24 mouse cellular contexts compared by ENCODE assay signal in genomic region chr19:56385546-56385945, GRCm38 (mm10). TPM values are rescaled to one million over a fixed set of nuclear protein-coding genes. Genes with fewer than 3 reads are reported as not detected.
"Had no signal": no experiment of that assay in that cellular context is flagged by ENCODE, and none has a peak within 500 bp of the region (broad histone marks: within the 10 kb centered on the region; RNA-seq: fewer than 3 reads in every experiment).

No protein-coding gene starts in this region.

- H3K27me3 ChIP-seq: heart, embryonic 13.5 days; heart, embryonic 15.5 days; intestine, embryonic 15.5 days; kidney, embryonic 15.5 days; limb, embryonic 13.5 days; limb, embryonic 15.5 days had no signal

- H3K4me3 ChIP-seq: heart, adult 2 months; heart, embryonic 13.5 days; heart, embryonic 15.5 days; intestine, embryonic 15.5 days; kidney, embryonic 15.5 days; limb, embryonic 13.5 days; limb, embryonic 15.5 days; liver, embryonic 12.5 days had no signal

- H3K36me3 ChIP-seq: intestine, embryonic 15.5 days; kidney, embryonic 15.5 days; limb, embryonic 13.5 days; limb, embryonic 15.5 days; liver, embryonic 12.5 days had no signal

- H3K4me1 ChIP-seq: intestine, embryonic 15.5 days; kidney, embryonic 15.5 days; limb, embryonic 13.5 days; limb, embryonic 15.5 days had no signal

- H3K27ac ChIP-seq: heart, adult 2 months; heart, embryonic 13.5 days; heart, embryonic 15.5 days; hindbrain, embryonic 14.5 days; intestine, embryonic 15.5 days; kidney, embryonic 15.5 days; kidney, postnatal 0 days; limb, embryonic 13.5 days; limb, embryonic 15.5 days; liver, embryonic 12.5 days; liver, embryonic 14.5 days had no signal

- H3K9ac ChIP-seq: heart, embryonic 13.5 days; heart, embryonic 15.5 days; hindbrain, embryonic 14.5 days; intestine, embryonic 15.5 days; kidney, embryonic 15.5 days; limb, embryonic 13.5 days; limb, embryonic 15.5 days; liver, embryonic 12.5 days; liver, embryonic 14.5 days had no signal

- H3K9me3 ChIP-seq: heart, embryonic 13.5 days; heart, embryonic 15.5 days; intestine, embryonic 15.5 days; kidney, embryonic 15.5 days; limb, embryonic 13.5 days; limb, embryonic 15.5 days; liver, embryonic 12.5 days had no signal

- H3K4me2 ChIP-seq: heart, embryonic 11.5 days; heart, embryonic 13.5 days; heart, embryonic 15.5 days; hindbrain, embryonic 14.5 days; intestine, embryonic 15.5 days; kidney, embryonic 15.5 days; limb, embryonic 13.5 days; limb, embryonic 15.5 days; liver, embryonic 12.5 days had no signal

- DNase-seq: gastrocnemius, postnatal 14 days; gastrocnemius, postnatal 36 days; heart, adult 2 months; heart, postnatal 14 days; heart, postnatal 36 days; kidney, adult 18-20 months; kidney, adult 8-10 months; kidney, postnatal 14 days; kidney, postnatal 36 days; layer of hippocampus, adult 9-11 months; layer of hippocampus, postnatal 36 days; left cerebral cortex, postnatal 4 days had no signal

RNA-seq across cellular contexts. Expression of gene Nrap, which starts 4.3 kb away (rescaled TPM):
- polyA plus RNA-seq: inflammation-experienced regulatory T-cells, adult 6 months had no signal
